Comparison of ENCODE assay signal across 8 mouse cellular contexts in genomic region chr13:32866484-32866883, GRCm38 (mm10). TPM values are rescaled to one million over a fixed set of nuclear protein-coding genes. Genes with fewer than 3 reads are reported as not detected.
DNase-seq lines count a peak whose midpoint lies in the region; ATAC-seq and TF ChIP-seq lines count a peak whose summit lies in the region.

No protein-coding gene starts in this region.

- TF ChIP-seq CTCF in ES-Bruce4 (IDR thresholded peaks at IDR 0.05; ENCODE audit: low read depth, low read length) = peak; percentile 91
- TF ChIP-seq CTCF in brain, embryonic 14.5 days (IDR thresholded peaks at IDR 0.05; ENCODE audit: borderline replicate concordance, extremely low read depth, insufficient read depth, insufficient read length) = peak; percentile 94
- peak; percentile 97 for TF ChIP-seq CTCF in layer of hippocampus, adult 2 months (conservative IDR thresholded peaks at IDR 0.05)

- no peaks in the 10 kb centered on the region for H3K9me3 ChIP-seq in ES-Bruce4 (replicated peaks; ENCODE audit: control insufficient read depth, insufficient read depth, low read length, poor library complexity, severe bottlenecking)
- H3K9me3 ChIP-seq in forebrain, embryonic 11.5 days (ENCODE audit: control insufficient read depth, low read length) = no peaks in the 10 kb centered on the region

- 7% methylated on average over 9 of the region's 9 CpGs for WGBS in forebrain, embryonic 11.5 days

- peak; percentile 86 for DNase-seq in brain, embryonic 14.5 days (ENCODE audit: low read depth)
- DNase-seq in forebrain, embryonic 11.5 days (ENCODE audit: low spot score) = peak; percentile 75
- peak; percentile 53 to 74 for DNase-seq in layer of hippocampus, adult 2 months (ENCODE audit: low spot score in 2 of 2)
- DNase-seq in lung, postnatal 10 days = peak; percentile 72
- DNase-seq in retina, postnatal 1 day = peak; percentile 75
- DNase-seq in thymus, postnatal 4 days = peak; percentile 85

- H3K4me1 ChIP-seq in ES-Bruce4 (ENCODE audit: control insufficient read depth, insufficient read depth, low read length) = no peaks in the 10 kb centered on the region
- H3K4me1 ChIP-seq in forebrain, embryonic 11.5 days (replicated peaks; ENCODE audit: control insufficient read depth, insufficient read depth, low read length) = no peaks in the 10 kb centered on the region

- no peak for TF ChIP-seq POLR2A in ES-Bruce4 (IDR thresholded peaks at IDR 0.05; ENCODE audit: insufficient read depth, low read length)
- no peak for TF ChIP-seq POLR2A in brain, embryonic 14.5 days (IDR thresholded peaks at IDR 0.05; ENCODE audit: borderline replicate concordance, extremely low read depth, insufficient read depth, insufficient read length, poor library complexity, severe bottlenecking)

- H3K27me3 ChIP-seq in ES-Bruce4 (ENCODE audit: control insufficient read depth, insufficient read depth, low read length, poor library complexity, severe bottlenecking) = no peaks in the 10 kb centered on the region
- no peaks in the 10 kb centered on the region for H3K27me3 ChIP-seq in forebrain, embryonic 11.5 days (ENCODE audit: control insufficient read depth, insufficient read depth, low read length)

- H3K4me2 ChIP-seq in forebrain, embryonic 11.5 days (ENCODE audit: low read depth, low read length, severe bottlenecking) = no peak overlapping the region

- no peak overlapping the region for H3K9ac ChIP-seq in ES-Bruce4 (ENCODE audit: low read depth, poor library complexity, severe bottlenecking)
- no peak overlapping the region for H3K9ac ChIP-seq in forebrain, embryonic 11.5 days (ENCODE audit: low read length)

- ATAC-seq in forebrain, embryonic 11.5 days (replicated peaks; ENCODE audit: low FRiP score) = peak; percentile 78
- ATAC-seq in hematopoietic stem cell, adult 5-6 weeks (replicated peaks in 1 of 2; ENCODE audit: insufficient read depth in 1 of 2, low FRiP score in 2 of 2, low TSS enrichment in 1 of 2, low read depth in 1 of 2, poor library complexity in 2 of 2, severe bottlenecking in 2 of 2) = peak; percentile 84 to 88

- TF ChIP-seq EP300 in ES-Bruce4 (IDR thresholded peaks at IDR 0.05; ENCODE audit: insufficient read depth, low read depth, low read length) = no peak

- H3K4me3 ChIP-seq in ES-Bruce4 (ENCODE audit: low read depth, low read length) = no peak overlapping the region
- no peak overlapping the region for H3K4me3 ChIP-seq in forebrain, embryonic 11.5 days (ENCODE audit: low read depth, low read length)
- no peak overlapping the region for H3K4me3 ChIP-seq in layer of hippocampus, adult 2 months

- H3K27ac ChIP-seq in ES-Bruce4 (ENCODE audit: insufficient read depth, low read length) = no peak overlapping the region
- H3K27ac ChIP-seq in forebrain, embryonic 11.5 days (ENCODE audit: low read depth, low read length) = no peak overlapping the region
- H3K27ac ChIP-seq in layer of hippocampus, adult 2 months = no peak overlapping the region

- no peaks in the 10 kb centered on the region for H3K36me3 ChIP-seq in ES-Bruce4 (ENCODE audit: control insufficient read depth, insufficient read depth, low read length, poor library complexity, severe bottlenecking)
- no peaks in the 10 kb centered on the region for H3K36me3 ChIP-seq in forebrain, embryonic 11.5 days (ENCODE audit: control insufficient read depth, insufficient read depth, low read length)

RNA-seq across cellular contexts. Expression of gene Serpinb1a, which starts 15.5 kb away (rescaled TPM):
- 1.6 and 2.1 TPM in 2 replicates for polyA plus RNA-seq in ES-Bruce4 (2011; ENCODE audit: insufficient read depth, insufficient read length, low read depth, missing spikeins)
- 0.85 and 1.4 TPM in 2 replicates for polyA plus RNA-seq in brain, embryonic 14.5 days (2012; rRNA removed)
- 0.68 and 1.1 TPM in 2 replicates for polyA plus RNA-seq in forebrain, embryonic 11.5 days (2014; fragmentation: Nextera tagmentation; extraction: Ambion mirVana)
- 253 and 288 TPM in 2 replicates for total RNA-seq in hematopoietic stem cell, adult 5-6 weeks (2017)
- total RNA-seq in layer of hippocampus, adult 2 months (2021) = 1 to 10 TPM; 5.3 to 6.6 TPM

RNA-seq across cellular contexts. Expression of gene Serpinb1c, which starts 31.5 kb away (rescaled TPM):
- polyA plus RNA-seq in ES-Bruce4 (2011; ENCODE audit: insufficient read depth, insufficient read length, low read depth, missing spikeins) = not detected in 2 replicates
- not detected in 2 replicates for polyA plus RNA-seq in brain, embryonic 14.5 days (2012; rRNA removed)
- polyA plus RNA-seq in forebrain, embryonic 11.5 days (2014; fragmentation: Nextera tagmentation; extraction: Ambion mirVana) = not detected in 2 replicates
- total RNA-seq in hematopoietic stem cell, adult 5-6 weeks (2017) = not detected in 2 replicates
- not detected for total RNA-seq in layer of hippocampus, adult 2 months (2021)
